Mouse (Mus musculus) thymus, adult 2 months (tissue): ENCODE data around the gene Trpc5.

Experiments used
- CTCF ChIP-seq: fragments of 200-500 bp; IDR thresholded peaks from 2 replicates; pipeline ENCODE4 v1.5.1; 2012; ENCODE audit warnings: mild to moderate bottlenecking, control low read depth, low read length, moderate library complexity, borderline replicate concordance; ENCODE audit not compliant: control insufficient read depth, poor library complexity, insufficient read depth; ENCODE audit errors: extremely low read depth
- POLR2A ChIP-seq: fragments of 200-500 bp; IDR thresholded peaks from 2 replicates; pipeline ENCODE4 v1.6.1; 2012; ENCODE audit warnings: mild to moderate bottlenecking, low read length, control low read depth, moderate library complexity; ENCODE audit not compliant: control insufficient read depth, poor library complexity, insufficient read depth; ENCODE audit errors: extremely low read depth

DNA sequence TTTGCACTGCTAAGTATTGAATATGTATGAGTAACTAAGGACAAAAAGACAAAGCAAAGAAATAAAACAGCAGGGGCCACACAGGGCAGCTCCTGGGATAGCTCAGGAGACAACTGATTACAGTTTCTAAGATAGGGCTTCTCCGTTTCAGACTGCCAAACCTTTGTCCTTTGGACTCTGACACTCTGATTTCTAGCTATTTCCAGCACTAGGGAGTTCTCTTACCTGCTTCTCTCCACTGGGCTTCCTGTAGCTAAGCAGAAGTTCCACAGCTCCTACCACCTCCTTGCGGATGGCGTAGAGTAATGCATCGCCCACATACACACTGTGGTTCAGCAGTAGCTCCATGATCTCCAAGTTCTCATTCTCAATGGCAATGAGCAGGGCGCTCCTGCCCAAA lies 164.7 kb downstream of the Trpc5 start:
- TF ChIP-seq CTCF (no peak), POLR2A (no peak)
